Mouse (Mus musculus): ENCODE data around the gene Zfp52.

Zfp52 gene

GRCm38 (mm10) chr17:21535096-21536001, at the start of gene Zfp52:
Gene Zfp52, plus strand, starts transcription at chr17:21535539.
- no peak for DNase-seq (ENCODE audit: low read depth, low spot score)

DNA sequence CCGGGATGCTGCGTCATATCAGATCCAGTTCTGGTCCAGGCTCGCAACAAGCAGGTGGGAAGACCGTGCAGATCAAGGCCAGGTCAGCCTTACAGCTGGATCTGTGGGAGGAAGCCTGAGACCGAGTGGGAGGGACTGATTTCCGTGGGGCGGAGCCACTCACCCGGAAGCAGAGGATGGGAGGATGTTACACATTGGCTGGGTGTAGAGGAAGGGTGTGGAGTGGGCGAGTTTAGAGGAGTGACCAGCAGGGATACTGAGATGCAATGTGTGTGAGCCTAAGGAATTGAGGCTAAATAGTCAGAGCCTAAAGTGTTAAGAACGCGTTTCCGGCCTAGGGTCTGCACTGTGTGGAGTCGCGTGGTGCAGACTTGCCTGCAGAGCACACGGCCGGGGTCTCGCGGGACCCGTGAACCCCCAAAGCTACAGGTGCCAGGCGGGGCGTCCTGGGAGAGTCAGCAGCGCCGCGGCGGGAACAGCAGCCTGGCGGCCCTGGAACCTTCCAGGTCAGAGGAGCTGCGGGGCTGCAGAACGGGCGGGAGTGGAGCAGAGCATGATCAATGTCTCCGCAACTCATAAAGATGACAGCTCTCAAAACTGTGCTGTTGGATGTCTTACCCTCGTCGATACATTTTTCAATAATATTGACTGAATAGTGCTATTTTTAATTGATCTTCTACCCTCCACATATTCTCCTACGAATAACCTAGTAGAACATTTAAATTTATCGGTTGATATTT, 46.4 kb upstream of the Zfp52 start, which contains the start of gene Zfp53:
Gene Zfp53 (plus strand): TSS at position 239 of the 740 bp plus-strand sequence.
- peak; percentile 73 for DNase-seq (ENCODE audit: low read depth, low spot score)

DNA sequence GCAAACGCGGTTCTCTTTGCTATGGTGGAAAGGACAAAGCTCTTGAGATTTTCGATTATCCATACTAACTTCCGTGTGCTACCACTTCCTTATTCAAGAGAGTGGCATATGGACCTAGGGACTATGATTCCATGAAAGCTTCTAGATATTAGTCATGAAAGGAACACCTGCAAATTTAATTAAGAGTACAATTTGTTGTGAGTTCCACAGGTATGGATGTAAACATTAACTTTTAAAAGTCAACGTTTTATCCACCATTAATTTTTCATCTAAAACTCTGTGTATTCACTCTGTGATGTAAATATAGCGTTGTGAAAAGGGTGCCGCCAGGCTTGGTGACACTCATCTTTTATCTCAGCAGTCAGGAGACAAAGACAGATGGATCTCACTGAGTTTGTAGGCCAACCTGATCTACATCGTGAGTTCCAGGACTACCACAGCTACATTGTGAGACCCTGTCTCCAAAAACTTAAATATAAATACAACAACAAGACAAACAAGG, 45.8 kb upstream of the Zfp52 start:
- no peak for DNase-seq (ENCODE audit: low read depth, low spot score)

DNA sequence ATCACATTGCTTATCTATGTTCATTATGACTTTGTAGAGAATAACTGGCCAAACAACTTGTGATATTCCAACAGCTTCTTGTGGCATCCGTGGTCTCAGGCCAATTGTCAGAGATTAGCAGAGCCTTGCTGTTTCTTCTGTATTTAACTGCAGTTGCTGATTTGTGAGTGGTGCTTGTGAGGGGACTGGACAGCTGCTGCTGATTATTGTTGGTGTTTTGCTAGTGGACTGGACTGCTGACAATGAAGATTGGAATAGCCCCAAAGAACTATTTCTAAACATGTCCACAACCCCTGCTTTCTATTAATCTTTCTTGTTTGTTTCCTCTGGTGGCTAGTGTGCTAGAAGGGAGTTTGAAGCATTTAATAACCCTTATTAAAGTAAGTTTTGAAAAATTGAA, 34.0 kb upstream of the Zfp52 start:
- DNase-seq (ENCODE audit: low read depth, low spot score) = no peak

DNA sequence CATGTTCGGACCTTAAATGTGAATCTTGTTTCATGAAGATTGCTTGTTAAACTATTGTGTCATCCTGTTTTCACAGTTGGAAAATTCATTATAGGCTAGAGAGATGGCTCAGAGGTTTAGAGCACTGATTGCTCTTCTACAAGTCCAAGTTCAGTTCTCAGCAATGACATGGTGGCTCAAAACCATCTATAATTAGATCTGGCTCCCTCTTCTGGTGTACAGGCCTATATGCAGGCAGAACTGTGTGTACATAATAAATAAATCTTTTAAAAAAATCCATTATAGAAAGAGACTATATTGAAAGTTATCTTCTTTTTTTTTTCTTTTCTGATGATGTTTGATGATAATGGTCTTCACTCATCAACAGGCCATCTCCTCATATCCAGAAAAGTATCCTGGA, 30.8 kb upstream of the Zfp52 start:
- DNase-seq (ENCODE audit: low read depth, low spot score) = no peak

DNA sequence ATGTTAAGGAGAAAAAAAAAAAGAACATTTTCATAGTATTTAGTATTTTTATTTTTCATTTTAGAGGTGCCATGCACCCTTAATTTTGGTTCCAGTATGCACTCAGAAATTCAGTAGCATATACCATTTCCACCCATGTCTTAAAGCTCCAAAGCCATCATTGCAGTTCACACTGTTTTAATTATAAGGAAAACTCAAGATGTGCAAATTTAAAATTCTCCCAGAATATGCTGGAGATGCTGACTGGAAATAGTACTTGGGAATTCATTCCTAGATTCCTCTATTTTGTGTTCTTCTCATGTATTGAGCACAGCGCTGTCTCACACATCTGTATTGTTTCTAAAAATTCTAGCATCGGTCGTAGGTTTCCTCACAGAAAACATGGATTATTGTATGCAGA, 29.1 kb upstream of the Zfp52 start:
- DNase-seq (ENCODE audit: low read depth, low spot score) = no peak

- no peak for DNase-seq (ENCODE audit: low read depth, low spot score)
Measured at GRCm38 (mm10) chr17:21509756-21510155, 25.6 kb upstream of the Zfp52 start.

DNA sequence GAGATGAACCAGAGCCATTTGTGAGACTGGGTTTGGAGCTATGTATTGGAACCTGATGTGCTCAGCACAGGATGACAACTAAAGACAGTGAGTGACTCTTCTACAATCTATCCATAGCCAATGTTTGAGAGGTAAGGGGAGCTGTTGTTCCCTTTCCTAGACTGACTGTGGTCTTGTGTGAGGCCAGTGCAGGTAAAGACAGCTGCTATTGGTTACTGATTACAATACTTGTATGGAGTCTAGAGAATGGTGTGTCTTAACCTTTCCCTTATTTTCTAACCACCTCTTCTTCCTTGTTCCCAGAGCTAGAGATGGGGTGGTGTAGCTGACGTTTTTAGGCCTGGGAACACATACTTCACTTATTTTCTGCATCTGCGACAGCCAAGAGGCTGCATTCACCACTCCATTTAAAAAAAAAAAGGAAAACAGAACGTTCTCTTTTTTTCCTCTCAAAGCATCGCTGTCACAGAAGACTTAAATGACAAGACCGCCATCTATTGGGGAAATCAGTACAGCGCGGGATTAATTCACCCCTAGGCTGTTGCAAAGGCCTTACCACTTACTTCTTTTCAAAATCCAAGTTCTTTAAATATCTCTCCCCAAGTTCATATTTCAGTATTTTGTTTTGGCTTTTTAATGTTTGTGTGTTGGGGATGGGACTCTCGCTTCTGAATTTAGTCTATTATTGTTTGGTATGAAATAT, 19.8 kb upstream of the Zfp52 start:
- no peak for DNase-seq (ENCODE audit: low read depth, low spot score)

- DNase-seq (ENCODE audit: low read depth, low spot score) = no peak
Measured at GRCm38 (mm10) chr17:21516201-21517129, 18.9 kb upstream of the Zfp52 start.

GRCm38 (mm10) chr17:21517130-21517671, 18.1 kb upstream of the Zfp52 start:
- DNase-seq (ENCODE audit: low read depth, low spot score) = no peak

DNA sequence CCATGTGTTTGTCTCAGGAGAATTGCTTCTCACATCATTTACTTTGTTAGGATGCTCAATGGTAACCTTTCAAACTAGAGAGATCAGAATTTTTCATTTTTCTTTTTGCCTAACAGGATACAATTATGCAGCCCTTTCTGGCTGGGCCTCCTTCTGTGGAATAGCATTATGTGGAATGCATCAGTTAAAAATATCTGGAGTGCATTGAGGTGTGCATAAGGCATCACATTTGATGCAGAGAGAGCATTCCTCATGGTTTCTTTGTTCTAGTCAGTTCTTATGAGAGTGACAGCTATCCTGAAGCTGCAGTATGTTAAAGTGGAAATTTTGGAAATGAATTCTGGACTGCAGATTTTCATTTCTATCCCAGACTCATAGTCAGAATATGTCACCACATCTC, 9.1 kb upstream of the Zfp52 start:
- DNase-seq (ENCODE audit: low read depth, low spot score) = no peak

GRCm38 (mm10) chr17:21530645-21531330, 4.6 kb upstream of the Zfp52 start:
- DNase-seq (ENCODE audit: low read depth, low spot score) = no peak

- DNase-seq (ENCODE audit: low read depth, low spot score) = no peak
Measured at GRCm38 (mm10) chr17:21531621-21532020, 3.7 kb upstream of the Zfp52 start.

DNA sequence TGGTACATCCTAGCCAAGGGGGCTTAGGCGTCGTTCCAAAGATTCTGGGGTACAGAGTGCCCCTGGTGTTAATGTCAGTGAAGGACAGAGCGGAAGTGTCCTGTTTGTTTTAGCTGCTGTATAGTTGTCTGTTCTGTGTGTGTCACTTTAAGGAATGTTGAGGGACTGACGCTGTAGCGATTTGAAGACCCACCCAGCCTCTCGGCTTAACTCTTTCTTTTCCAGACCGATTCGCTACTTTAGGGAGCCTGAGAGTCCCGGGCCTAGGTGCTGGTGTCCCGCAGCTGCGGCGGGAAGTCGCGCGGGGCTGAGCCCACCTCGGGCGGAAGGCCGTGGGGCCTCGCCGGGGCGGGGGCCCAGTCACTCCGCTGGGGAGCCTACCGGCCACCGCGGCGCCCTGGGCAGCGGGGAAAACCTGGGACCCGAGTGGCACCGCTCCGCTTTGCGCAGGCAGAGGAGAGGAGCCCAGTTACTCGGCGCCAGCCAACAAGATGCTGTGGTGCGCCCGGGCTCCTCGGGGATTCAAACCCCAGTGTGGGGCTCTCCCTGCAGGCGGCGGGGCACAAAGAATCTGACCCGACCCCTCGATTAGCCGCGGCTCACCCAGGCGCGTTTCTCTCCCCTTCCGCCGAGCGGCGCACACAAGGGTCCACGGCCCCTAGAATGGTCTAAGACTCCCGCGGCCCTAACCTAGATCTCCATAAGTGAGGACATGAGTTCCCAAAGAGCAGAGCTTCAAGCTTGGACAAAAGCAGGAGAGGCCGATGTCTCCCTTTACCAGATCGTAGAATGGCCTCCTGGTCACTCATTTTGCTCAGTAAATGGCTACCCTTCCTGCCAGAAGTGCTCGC, 3.0 kb upstream of the Zfp52 start:
- DNase-seq (ENCODE audit: low read depth, low spot score) = no peak

- DNase-seq (ENCODE audit: low read depth, low spot score) = no peak
Measured at GRCm38 (mm10) chr17:21533961-21534360, 1.4 kb upstream of the Zfp52 start.

GRCm38 (mm10) chr17:21534460-21535095, 761 bp upstream of the Zfp52 start:
- no peak for DNase-seq (ENCODE audit: low read depth, low spot score)

- DNase-seq (ENCODE audit: low read depth, low spot score) = no peak
Measured at GRCm38 (mm10) chr17:21536096-21536495, 757 bp downstream of the Zfp52 start.

GRCm38 (mm10) chr17:21536676-21537075, 1.3 kb downstream of the Zfp52 start:
- no peak for DNase-seq (ENCODE audit: low read depth, low spot score)
